Mouse (Mus musculus) G1E (cell line): Measurements from ENCODE around the gene Fermt3. TPM values are rescaled to one million over a fixed set of nuclear protein-coding genes. Genes with fewer than 3 reads are reported as not detected.

Experiments
- ATAC-seq: 2 replicates; pipeline ENCODE4 v1.8.0; 2016; ENCODE audit warnings: mild to moderate bottlenecking; ENCODE audit not compliant: insufficient number of reproducible peaks, poor library complexity, low FRiP score, severe bottlenecking; ENCODE audit errors: extremely low read depth
- DNase-seq: peaks from one replicate; pipeline ENCODE4 v3.0.0; 2012; ENCODE audit warnings: low spot score
- H3K27me3 ChIP-seq: 2 replicates; pipeline ENCODE4 v1.6.1; 2012; ENCODE audit warnings: mild to moderate bottlenecking, low read length, inconsistent platforms; ENCODE audit not compliant: insufficient read depth
- H3K36me3 ChIP-seq: replicated peaks from 2 replicates; pipeline ENCODE3; 2012; ENCODE audit warnings: mild to moderate bottlenecking, inconsistent platforms
- H3K4me1 ChIP-seq: 2 replicates; pipeline ENCODE4 v1.6.1; 2012; ENCODE audit warnings: low read depth, low read length, inconsistent platforms, mixed read lengths; ENCODE audit not compliant: insufficient read depth
- H3K4me3 ChIP-seq: 2 replicates; pipeline ENCODE4 v1.5.1; 2012; ENCODE audit warnings: low read depth, mild to moderate bottlenecking, inconsistent platforms, low read length, moderate library complexity, mixed read lengths
- H3K9me3 ChIP-seq: replicated peaks from 2 replicates; pipeline ENCODE4 v1.6.1; 2012; ENCODE audit warnings: inconsistent platforms
- CTCF ChIP-seq: IDR thresholded peaks from 2 replicates; pipeline ENCODE4 v1.5.1; 2012; ENCODE audit warnings: low read depth, low read length, inconsistent platforms, mixed read lengths
- GATA1 ChIP-seq: IDR thresholded peaks from 2 replicates; pipeline ENCODE4 v1.6.1; 2012; ENCODE audit warnings: borderline replicate concordance, low read length, inconsistent platforms, mixed read lengths
- GATA2 ChIP-seq: IDR thresholded peaks from 2 replicates; pipeline ENCODE4 v1.6.1; 2012; ENCODE audit warnings: low read depth, low read length, inconsistent platforms, borderline replicate concordance
- POLR2AphosphoS5 ChIP-seq: IDR thresholded peaks from 2 replicates; pipeline ENCODE4 v1.6.1; 2012; ENCODE audit warnings: low read depth, low read length, inconsistent platforms; ENCODE audit not compliant: insufficient replicate concordance
- TAL1 ChIP-seq: conservative IDR thresholded peaks from 2 replicates; pipeline ENCODE4 v1.6.1; 2012; ENCODE audit warnings: low read depth, low read length, inconsistent platforms, mixed read lengths
- polyA plus RNA-seq: library from polyadenylated mRNA; stranded (reverse); fragments of >175 nt; gene quantifications from 2 replicates; pipeline ENCODE4 v1.2.3, GENCODE M21; 2012
- total RNA-seq, 2 experiments: library from RNA; stranded (forward) in 1 of 2; stranded (reverse) in 1 of 2; fragments of 200-1000 nt in 1 of 2; fragments of >200 nt in 1 of 2; fragmentation: Nextera tagmentation in 1 of 2; gene quantifications; 2 replicates each; pipeline ENCODE4 v1.2.3; 2014 to 2017

Fermt3 gene
- total and polyA plus RNA-seq, 3 experiments, result 69.5 to 461 (median 267) TPM

- Histone ChIP-seq H3K4me3 (no peak overlapping the region), H3K27me3 (peaks cover 66% of the 10 kb centered on the region)
- no peak for ATAC-seq
Measured at GRCm38 (mm10) chr19:7062916-7063315, 43.6 kb upstream of the Fermt3 start.

DNA sequence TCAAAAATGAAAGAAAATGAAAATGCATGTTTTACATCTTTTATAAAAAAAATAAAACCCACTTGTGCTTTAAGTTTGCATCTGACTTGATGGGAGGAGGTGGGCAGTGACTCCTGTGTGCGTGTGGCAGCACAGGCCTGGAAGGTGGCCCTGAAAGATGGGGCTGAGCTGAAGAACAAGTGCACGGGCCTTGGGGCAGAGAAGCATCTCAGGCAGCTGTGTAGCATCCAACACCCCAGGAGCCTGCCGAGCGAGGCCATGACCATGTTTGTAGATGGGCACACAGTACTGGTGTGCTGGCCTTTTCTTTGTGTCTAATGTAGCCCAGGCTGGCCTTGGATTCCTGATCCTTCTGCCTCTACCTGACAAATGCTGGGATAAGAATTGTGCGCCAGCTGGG is 42.8 kb upstream of the Fermt3 start:
- Histone ChIP-seq H3K9me3 (no peaks in the 10 kb centered on the region), H3K27me3 (peaks cover 67% of the 10 kb centered on the region), H3K4me3 (no peak overlapping the region), H3K36me3 (no peaks in the 10 kb centered on the region), H3K4me1 (peaks cover 32% of the 10 kb centered on the region)
- TF ChIP-seq CTCF, result no peak
- TF ChIP-seq TAL1, result no peak
- DNase-seq, result no peak
- no peak for ATAC-seq

More at GRCm38 (mm10) chr19:7062916-7063315, 43.6 kb upstream of the Fermt3 start:
- Histone ChIP-seq H3K4me1 (peaks cover 32% of the 10 kb centered on the region), H3K36me3 (no peaks in the 10 kb centered on the region), H3K9me3 (no peaks in the 10 kb centered on the region)
- no peak for DNase-seq
- TF ChIP-seq CTCF, result no peak
- TF ChIP-seq GATA1, result no peak
- no peak for TF ChIP-seq GATA2

DNA sequence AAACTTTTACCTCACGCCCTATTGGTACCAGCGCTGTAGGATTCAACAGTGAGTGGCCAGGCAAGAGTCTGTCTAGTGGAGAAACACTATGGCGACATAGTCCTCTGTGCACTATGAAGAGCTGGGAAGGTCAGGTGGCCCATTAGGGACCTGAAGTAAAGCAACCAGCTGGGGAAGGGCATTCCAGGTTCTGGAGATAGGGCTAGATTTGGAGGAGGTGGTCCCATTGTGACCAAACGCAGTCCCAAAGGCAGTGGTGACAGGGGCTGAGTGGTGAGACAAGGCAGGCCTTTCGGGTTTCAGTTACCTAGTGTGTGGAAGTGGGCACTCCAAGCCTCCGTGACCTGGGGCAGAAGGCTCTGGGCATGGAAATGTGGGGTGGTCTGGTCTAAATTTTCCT is 39.3 kb upstream of the Fermt3 start:
- Histone ChIP-seq H3K27me3 (peaks cover 71% of the 10 kb centered on the region), H3K4me3 (no peak overlapping the region), H3K36me3 (no peaks in the 10 kb centered on the region), H3K4me1 (peaks cover 24% of the 10 kb centered on the region), H3K9me3 (no peaks in the 10 kb centered on the region)
- TF ChIP-seq POLR2AphosphoS5 (no peak), TAL1 (no peak), CTCF (no peak), GATA2 (no peak), GATA1 (no peak)
- no peak for DNase-seq
- no peak for ATAC-seq

DNA sequence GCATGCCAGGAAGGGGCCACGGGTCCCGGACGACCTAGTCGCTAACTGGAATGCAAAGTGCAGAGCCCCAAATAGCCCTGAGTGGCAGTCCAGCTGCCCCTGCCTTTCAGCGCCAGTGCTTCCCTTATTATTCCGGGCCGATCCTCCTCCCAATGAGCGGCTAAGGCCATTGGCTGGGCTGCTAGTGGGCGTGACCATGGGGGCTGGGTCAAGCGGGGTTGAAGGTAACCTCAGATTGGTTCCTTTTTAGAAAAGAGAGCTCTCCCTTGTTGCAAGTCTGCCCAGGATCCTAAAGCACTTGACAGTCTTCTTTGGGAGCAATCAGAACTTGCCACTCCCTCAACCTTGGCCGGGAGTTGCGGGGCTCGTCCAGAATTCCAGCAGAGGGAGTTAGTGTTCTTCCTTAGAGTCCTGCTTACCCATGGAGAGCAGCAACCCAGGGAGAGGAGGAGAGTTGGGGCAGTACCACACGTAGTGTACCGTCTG is 38.5 kb upstream of the Fermt3 start:
- Histone ChIP-seq H3K4me1 (peaks cover 24% of the 10 kb centered on the region), H3K4me3 (peak overlapping the region; percentile 42; the same call in 1 of the 2 replicates), H3K27me3 (peaks cover 67% of the 10 kb centered on the region), H3K36me3 (no peaks in the 10 kb centered on the region), H3K9me3 (no peaks in the 10 kb centered on the region)
- TF ChIP-seq POLR2AphosphoS5, result no peak
- no peak for TF ChIP-seq CTCF
- TF ChIP-seq TAL1, result no peak
- no peak for TF ChIP-seq GATA2
- no peak for TF ChIP-seq GATA1
- ATAC-seq (peak; percentile 57), DNase-seq (peak; percentile 42)

DNA sequence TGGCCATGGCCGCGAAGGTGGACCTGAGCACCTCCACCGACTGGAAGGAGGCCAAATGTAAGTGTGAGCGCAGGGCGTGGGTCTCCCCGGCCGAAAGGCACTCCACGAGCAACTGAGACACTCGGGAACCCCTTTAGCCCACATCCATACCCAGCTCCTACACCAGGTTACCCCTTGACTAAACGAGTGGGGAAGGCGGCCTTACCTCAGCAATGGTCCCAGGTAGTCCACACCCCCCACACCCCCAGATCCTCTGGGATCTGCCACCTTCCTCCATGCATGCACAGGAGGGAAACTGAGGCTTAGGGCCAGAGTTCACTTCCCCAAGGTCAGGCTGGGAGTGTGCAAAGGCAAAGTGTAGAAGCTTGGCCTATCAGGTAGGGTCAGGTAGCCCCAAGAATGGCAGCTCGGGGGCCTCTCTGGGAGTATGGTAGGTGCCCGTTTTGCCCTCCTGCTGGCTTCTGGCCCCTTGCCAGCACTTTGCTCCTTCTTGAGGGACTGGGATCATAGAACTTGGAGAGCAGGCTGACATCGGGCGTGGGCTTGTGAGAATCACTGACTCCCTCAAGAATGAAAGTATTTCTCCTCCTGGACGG is 38.0 kb upstream of the Fermt3 start:
- H3K27me3 ChIP-seq, result peaks cover 66% of the 10 kb centered on the region
- no peaks in the 10 kb centered on the region for H3K36me3 ChIP-seq
- ATAC-seq (no peak), DNase-seq (no peak)
- no peaks in the 10 kb centered on the region for H3K9me3 ChIP-seq
- TF ChIP-seq CTCF (no peak), POLR2AphosphoS5 (no peak), TAL1 (no peak), GATA2 (no peak), GATA1 (no peak)
- peaks cover 24% of the 10 kb centered on the region for H3K4me1 ChIP-seq
- peak overlapping the region; percentile 54; the same call in 1 of the 2 replicates for H3K4me3 ChIP-seq

DNA sequence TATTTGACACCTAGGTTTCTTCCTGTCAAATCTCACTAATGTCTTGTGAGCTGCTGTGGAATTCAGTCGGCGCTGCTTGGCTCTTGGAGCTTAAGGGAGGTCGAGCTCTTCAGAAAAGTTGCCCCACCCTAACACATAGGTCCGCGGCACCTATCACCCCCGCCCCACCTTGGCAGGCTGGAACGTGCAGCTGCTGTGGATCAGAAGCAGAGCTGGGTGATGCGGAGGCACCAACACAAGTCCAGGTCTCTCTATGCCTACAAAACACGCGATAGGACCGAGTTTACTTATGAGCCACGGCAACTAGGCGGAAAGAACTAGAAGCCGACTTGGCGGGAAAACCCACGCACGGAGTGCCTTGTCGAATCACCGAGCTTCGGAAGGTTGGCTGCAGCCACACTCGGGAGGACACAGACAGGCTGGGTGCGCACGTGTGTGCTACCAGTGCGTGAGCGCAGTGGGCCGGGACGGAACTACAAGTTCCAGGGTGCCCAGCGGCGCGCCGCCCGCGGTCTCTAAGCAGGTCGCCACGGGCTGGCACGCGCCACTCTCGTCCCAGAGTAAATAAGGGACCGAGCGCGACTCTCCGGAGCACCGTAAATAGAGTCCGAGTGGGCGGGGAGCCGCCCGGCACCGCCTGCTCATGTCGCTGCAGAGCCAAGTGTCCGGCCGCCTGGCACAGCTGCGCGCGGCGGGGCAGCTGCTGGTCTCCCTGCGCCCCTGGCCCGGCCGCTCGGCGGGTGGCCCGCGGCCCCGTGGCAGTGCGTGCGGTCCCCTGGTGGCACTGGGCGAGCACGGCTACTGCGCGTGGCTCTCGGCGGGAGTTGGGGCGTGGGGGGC is 37.2 kb upstream of the Fermt3 start, which contains the start of gene Macrod1:
Gene Macrod1 (plus strand): TSS at position 563 of the 840 bp plus-strand sequence.
- Histone ChIP-seq H3K4me1 (peaks cover 21% of the 10 kb centered on the region), H3K9me3 (no peaks in the 10 kb centered on the region), H3K4me3 (peak within 1 kb of the TSS; percentile 54; the same call in 1 of the 2 replicates), H3K36me3 (no peaks in the 10 kb centered on the region), H3K27me3 (peaks cover 64% of the 10 kb centered on the region)
- no peak for DNase-seq
- TF ChIP-seq TAL1 (no peak), GATA1 (no peak), GATA2 (no peak), POLR2AphosphoS5 (no peak), CTCF (no peak)
- no peak for ATAC-seq
